Mouse (Mus musculus): ENCODE measurements around the gene 3110082I17Rik.

The 3110082I17Rik gene

DNA sequence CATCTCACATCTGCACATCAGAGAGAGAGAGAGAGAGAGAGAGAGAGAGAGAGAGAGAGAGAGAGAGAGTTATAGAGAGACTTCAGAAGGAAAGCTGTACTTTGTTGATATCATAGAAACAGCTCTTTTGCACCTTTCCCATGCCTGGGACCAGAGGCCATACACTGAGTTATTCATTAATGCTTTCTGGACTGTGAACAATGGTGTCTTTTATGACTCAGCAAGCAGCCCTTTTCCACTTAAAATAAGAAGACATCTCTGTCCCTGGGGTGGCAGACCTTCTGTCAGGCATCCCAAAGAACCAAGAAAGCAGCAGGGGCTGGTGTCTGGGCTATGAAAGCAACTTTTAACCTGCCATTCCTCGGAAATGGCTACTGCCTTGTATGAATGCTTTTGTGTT is 113.1 kb downstream of the 3110082I17Rik start:
- no peak for DNase-seq

DNA sequence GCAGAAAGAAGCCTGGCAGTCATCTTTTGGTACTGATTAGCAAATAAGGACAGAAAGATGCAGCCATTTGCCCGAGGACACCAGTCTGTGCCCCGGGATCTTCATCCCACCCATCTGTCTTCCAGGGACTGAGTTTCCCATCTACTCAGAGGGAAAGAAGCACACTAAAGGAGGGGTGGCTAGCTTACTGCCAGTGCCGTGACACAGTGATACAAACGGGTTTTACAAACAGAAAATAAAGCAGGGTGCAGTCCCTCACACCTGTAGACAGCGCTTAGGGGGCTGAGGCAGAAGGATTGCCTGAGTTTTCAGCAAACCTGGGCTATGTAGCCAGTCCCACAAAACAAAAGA is 115.0 kb downstream of the 3110082I17Rik start:
- no peak for DNase-seq

DNA sequence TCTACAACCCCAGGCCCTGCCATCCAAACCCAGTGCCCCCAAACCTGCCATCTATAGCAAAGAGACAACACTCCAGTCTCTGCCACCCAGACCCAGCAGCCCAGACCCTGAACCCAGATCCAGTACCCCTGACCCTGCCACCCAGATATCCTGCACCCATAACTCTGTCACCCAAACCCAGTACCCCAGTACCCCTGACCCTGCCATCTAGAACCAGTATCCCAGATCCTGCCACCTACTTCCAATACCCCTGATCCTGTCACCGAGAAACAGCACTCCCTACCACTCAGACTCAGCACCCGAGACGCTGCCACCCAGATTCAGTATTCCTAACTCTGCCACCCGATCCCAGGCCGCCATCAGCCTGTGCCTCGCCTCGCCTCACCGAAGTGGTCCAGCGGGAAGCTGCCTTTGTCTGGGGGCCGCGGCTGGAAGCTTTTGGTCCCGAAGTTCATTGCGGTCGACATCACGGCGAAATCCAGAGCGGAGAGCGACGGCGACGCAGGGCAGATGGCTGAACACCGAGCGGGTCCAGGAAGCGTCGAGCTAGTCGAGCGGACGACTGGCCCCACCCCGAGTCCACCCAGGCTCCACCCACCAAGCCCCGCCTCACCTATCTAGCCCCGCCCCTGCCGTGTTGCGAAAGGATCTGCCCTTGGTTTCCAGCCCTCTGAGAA is 115.5 kb downstream of the 3110082I17Rik start:
- peak; percentile 91 to 96 for DNase-seq

DNA sequence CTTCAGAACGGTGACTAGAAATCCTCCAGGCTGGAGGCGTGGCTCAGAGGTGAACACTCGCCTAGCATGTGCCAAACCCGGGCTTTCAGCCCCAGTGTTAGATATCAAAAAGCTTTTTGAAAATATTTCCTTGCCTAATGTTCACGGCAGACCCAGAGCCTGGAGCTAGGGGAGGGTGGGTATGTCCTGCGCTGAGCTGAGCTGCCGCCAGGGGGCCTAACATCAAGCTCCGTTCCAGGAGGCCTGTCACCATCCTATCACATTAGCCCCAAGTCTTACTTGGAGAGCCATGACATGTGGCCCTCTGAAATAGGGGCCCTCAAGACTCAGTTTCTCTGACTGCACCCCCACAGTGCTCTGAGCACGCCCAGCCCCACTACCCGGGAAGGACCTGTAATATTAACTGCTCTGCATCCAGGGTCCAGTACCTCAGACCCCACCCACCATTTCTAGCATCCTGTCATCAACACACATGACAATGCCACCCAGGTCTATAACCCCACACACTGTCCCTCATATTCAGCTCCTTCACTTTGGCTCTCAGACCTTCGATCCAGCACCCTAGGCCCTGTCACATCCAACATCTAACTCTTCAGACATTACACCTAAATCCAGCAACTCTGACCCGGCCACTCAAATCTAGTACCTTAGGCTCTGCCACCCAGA is 116.2 kb downstream of the 3110082I17Rik start:
- peak; percentile 78 to 86 for DNase-seq

DNA sequence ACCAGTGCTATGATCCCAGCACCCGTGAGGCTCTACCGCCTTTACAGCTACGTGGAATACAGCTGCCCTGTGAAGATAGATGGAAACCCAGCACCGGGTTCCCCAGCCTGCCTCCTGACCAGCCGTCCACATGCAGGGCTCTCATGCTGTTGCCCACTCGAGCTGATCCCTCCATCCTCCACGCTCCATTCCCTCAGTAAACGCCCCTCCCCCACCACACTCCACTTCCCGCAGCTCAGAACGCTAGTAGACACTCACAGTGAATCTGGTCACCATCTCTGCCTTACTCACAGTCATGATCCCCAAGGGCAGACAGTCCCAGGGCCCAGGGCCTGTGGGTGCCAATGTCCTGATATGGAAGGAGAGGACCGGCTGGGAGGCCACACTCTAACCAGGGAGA is 121.4 kb downstream of the 3110082I17Rik start:
- DNase-seq, result peak in 1 of 2 experiments; percentile 59

DNA sequence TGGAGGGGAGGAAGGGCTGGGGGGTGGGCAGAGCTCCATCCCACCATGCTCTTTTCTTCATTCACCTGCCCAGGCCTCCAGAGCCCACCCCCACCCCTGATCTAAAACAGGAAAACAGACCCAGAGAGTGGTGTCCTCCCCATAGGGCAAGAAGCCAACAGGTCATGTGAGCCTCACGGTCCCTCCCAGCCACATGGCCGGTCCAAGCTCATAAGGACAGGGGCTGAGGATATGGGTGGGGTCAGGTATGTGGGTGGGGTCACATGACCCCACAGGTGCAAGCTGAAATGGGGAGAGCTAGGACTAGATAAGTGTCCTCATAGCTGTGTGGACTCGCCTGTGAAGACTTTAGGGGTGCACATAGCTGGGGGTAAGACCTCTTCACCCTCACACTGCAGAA is 121.9 kb downstream of the 3110082I17Rik start:
- peak; percentile 55 to 71 for DNase-seq

DNA sequence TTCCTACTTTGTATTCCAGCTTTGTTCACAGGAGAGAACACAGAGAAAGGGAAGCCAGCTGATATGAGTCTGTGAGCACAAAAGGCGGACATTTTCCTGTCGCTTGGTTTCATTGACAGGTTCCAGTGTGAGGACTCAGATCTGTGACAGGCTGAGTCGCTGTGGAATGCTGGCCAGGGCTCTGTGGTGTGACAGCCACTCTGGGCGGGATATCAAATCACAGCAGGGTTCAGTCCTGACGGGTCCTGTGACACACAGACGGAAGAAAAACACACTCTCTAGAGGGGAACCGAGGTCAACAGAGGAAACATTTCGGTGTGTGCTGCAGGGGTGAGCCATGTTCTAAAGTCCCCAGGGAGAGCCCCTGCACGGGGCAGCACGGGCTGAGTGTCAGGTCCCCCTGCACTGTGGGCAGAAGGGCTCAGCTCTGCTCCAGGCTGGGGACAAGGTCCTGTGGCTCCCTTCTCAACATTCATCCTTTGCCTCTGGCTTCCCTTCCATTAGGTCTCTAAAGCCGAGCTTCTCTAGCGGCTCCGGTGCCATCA is 122.4 kb downstream of the 3110082I17Rik start:
- DNase-seq, result peak; percentile 92 to 94

DNA sequence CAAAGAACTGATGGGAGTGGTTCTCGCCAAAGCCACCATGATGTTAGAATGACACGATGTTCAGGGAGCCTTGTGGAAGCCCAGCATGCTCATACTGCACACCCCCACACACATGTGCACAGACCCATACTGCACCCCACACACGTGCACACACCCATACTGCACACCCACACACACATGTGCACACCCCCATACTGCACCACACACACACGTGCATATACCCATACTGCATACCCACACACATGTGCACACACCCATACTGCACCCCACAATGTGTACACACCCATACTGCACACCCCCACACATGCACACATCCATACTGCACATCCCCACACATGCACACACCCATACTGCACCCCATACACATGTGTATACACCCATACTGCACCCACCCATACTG is 124.7 kb downstream of the 3110082I17Rik start:
- no peak for DNase-seq

DNA sequence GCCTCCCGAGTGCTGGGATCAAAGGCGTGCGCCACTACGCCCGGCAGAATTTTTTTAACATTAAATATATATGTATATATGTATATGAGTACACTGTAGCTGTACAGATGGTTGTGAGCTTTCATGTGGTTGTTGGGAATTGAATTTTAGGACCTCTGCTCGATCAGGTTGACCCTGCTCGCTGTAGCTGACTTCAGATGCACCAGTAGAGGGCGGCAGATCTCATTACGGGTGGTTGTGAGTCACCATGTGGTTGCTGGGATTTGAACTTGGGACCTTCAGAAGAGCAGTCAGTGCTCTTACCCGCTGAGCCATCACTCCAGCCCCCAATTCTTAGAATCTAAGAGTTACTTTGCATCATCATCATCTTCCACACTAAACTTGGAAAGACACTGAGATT is 125.9 kb downstream of the 3110082I17Rik start:
- DNase-seq, result peak in 1 of 2 experiments; percentile 24

DNA sequence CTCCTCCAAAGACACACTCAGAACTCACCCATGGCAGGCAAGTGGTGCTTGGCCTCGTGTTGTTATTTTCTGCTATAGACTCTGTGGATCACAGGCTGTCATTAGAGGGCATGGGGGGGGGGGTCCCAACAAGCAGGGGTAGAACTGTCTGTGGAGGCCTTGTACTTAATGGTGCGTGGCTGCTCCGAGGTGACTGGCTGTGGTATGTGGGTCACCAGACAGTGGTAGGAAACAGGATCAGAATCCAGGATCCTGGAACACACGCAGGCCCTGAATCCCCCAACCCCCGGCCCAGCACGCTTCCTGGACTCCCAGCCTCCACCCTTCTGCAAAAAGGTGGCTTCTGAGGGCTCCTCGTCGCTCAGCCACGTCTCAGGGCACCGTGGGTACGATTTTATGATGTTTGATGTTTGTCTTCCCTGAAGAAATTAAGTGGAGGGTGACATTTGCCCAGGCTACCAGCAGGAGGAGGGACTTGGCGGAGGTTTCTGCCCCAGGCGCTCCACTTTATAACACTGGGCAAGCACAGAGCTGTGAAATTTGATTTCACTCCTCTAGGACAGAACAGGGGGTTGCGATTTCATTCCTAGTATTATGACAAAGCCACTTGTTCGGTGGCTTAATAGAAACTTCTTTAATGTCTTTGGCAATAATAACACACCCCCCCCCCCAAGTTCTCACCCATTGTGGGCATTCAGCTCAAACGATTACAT is 126.9 kb downstream of the 3110082I17Rik start:
- DNase-seq, result peak in 1 of 2 experiments; percentile 21

DNA sequence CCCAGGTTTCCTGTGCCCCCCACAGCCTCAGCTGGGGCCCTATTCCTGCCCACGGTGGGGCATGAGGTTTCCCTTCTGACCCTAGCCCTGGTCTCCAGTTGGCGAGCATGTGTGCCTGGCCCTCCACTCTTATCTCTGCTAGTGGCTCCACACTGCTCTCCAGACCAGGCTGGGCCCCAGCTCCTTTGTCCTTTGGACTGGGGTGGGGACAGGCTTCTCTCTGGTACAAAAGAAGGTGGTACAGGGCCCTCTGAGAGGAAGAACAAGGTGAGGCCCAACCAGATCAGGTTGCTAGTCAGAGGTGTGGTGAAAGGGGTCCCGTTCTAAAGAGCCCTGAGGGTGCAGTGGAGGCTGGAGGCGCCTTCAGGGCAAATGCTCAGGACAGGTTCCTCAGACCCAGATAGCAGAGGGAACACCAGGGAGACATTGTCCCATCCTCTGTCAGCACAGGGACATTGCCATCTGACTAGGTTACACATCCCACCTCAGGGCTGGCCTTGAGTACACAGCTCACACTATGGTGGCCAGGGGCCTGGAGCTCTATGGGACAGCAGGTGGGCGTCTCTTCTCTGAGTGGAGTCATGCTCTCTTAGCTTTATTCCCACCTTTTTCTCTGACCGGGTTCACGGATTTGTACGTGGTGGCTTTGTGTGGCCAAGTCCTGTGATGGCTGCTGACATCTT is 127.6 kb downstream of the 3110082I17Rik start:
- peak in 1 of 2 experiments; percentile 19 for DNase-seq

DNA sequence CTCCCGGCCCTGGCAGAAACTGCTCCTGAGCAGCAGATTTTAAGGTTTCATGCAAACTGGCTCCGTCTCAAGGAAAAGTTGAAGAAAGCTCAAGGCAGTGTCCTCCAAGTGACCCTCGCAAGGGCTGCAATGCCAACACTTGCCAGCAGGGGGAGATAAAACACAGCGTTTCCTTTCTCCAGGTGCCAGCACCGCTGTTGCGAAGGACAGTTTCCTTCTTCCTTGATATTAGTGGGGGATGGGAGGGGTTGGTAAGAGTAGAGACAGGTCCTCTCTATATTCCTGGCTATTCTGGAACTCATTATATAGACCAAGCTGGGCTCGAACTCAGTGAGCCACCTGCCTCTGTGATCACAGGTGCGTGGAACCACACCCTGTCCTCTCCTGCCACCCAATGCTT is 128.6 kb downstream of the 3110082I17Rik start:
- peak; percentile 88 to 90 for DNase-seq

DNA sequence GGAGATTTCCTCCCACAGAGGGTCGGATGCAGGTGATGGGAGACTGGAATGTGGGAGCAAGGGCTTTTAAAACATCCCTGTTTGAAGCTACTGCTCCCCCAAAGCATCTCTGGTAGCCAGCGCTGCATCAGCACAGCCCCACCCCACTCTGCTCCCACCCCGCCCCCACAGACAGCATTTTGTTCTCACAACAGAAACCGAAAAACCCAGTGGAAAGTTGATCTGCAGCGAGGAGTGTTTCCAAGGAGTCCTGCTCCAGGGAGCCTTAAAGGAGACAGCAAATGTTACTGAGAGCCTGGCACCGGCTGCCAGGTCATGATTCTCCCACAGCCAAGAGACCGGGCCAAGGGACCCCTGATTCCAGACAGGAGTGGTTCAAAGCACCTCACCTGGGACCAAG is 129.6 kb downstream of the 3110082I17Rik start:
- DNase-seq, result no peak

DNA sequence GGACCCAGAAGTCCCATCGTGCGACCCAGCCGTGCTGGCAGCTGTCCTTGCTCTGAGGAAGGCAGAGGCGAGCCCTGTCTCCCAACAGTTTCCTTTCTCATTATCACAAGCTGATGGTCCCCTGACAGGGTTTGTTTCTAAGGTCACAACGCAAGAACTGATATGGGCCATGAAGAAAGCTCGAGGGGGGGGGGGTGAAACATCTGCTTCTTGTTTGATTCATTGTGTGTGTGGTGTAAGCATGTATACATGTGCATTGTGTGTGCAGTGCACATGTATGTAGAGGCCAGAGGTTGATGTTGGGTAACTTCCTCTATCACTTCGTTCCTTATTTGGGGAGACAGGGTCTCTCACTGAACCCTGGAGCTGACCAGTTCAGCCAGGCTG is 132.7 kb downstream of the 3110082I17Rik start:
- no peak for DNase-seq

DNA sequence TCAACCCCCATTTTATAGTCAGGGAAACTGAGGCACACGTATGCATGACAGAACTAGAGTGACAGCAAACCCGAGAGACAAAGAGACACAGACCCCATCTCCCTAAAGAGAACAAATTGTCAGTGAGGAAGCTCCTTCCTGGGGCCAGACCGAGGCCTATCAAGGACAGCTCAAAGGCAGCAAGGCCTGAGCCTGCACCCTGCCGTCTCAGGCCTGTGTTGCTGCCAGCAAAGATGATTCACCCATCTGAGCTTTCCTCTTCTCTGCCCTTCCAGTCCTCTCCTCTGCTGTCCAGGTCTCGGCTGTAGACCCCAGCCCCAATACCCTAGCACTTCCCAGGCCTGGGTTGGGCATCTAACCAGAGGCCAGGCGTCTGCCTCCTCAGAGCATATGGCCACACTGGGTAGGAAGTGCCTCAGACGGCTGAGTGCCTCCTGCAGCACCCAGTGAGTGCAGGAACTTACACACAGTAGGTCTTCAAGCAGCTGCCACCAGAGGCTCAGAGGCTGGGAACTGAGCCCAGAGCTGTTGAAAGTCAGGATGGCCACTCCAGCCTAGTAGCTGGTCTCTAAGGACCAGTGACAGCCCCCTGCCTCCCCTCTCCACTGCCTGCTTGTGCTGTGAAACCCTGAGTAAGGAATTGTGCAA is 133.2 kb downstream of the 3110082I17Rik start:
- peak in 1 of 2 experiments; percentile 18 for DNase-seq

DNA sequence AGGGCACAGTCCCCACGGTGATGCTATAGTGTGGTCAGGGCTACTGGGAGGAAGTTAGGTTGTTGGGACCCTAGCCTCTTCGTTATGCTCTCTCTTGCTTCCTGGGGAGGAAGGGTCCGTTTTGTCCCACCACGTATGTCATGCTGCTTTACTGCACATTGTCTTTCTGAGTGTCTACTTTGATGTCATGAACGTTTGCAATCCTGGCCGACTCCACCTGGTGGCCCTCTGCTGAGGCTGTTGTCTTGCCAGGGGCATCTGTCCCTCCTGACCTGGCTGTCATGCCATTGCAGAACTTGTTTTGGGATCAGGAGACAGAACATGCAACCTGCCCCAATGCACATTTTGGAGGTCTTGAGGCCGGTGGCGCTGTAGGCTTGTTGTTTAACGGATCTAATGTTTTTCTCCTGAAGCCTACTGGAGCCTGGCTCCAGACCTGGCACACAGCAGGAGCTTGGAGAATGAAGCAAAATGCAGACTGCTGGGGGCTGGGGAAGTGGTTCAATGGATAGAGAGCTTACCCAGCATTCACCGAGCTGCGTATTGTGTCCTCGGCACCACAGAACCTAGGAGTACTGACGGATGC is 134.1 kb downstream of the 3110082I17Rik start:
- DNase-seq, result peak; percentile 60 to 66

DNA sequence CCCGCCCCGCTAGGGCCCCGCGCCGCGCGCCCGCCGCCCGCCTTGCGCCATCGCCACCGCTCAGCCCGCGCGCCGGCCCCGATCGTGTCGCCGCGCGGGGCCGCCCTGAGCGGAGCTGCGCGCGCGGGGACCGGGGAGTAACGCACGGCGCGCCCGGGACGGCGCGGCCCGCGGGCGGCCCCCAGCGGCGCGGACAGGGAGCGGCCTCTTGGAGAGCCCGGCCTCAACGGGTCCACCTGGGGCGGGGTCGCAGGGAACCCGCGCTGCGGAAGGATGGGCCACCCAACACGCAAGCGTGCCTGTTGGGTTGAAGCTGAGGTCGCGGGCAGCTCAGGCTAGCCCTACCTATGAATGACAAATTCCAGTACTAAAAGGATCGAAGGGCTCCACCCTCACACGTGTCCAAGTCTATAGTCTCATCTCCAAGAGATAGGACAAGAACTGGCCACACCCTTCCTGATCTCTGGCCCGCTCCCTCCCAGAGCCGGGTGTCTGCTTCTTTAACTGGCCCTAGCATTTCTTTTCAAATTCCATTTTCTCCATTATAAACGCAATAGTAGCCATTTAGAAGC is 134.8 kb downstream of the 3110082I17Rik start, which contains the start of gene Adap1:
Gene Adap1 (minus strand): TSS at position 228 of the 572 bp plus-strand sequence.
- DNase-seq, result peak; percentile 84 to 88

DNA sequence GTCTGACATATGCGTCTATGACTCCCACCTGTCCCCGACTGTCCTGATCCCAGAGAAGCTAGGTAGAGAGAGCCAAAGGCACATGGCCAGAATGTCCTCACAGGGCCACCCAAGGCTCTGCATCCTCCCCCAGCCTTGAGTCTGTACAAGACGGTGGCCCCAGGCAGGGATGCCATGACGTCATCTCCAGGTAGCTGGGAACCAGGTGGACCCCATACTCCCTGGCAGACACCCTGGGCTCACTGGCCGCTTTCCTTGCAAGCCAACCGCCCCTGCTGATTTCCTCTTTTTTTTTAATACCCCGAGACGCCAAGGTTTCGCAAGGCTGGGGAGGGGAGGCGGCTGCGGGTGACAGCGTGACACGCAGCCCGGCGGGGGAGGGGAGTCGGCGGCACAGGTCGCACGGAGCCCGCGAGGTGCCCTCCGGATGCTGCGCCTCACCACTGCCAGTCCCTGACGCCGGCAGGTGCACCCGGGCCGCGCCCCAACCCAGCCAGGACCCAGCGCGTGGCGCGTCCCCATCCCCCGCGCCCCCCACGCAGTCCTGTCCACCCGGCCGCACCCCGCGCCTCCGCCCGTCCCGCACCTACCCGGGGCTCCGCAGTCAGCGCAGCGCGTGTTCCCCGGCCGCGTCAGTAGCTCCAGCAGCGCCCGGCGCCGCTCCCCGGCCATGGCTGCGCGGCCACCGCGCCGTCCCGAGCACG is 135.5 kb downstream of the 3110082I17Rik start:
- DNase-seq, result peak; percentile 85

DNA sequence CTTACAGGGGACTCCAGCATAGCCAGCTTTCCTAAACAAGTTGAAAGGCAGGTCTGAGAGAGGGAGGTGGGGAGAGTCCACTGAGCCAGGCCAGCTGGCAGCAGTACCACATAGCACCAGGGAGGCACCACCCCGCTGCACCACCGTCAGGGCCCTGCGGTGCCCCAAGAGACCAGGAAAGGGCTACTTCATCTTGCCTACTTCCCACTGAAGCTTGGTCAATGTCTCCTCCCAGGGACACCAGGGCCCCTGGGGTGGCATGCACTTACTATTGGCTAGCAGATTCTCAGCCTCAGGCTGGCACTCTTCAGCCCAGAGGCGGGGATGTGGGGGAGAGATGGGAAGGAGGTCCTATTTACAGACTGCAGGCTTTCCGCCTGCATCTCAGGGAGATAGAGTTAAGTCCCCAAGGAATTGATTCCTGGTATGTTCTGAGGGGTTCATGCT is 136.3 kb downstream of the 3110082I17Rik start:
- DNase-seq, result peak; percentile 70 to 72

DNA sequence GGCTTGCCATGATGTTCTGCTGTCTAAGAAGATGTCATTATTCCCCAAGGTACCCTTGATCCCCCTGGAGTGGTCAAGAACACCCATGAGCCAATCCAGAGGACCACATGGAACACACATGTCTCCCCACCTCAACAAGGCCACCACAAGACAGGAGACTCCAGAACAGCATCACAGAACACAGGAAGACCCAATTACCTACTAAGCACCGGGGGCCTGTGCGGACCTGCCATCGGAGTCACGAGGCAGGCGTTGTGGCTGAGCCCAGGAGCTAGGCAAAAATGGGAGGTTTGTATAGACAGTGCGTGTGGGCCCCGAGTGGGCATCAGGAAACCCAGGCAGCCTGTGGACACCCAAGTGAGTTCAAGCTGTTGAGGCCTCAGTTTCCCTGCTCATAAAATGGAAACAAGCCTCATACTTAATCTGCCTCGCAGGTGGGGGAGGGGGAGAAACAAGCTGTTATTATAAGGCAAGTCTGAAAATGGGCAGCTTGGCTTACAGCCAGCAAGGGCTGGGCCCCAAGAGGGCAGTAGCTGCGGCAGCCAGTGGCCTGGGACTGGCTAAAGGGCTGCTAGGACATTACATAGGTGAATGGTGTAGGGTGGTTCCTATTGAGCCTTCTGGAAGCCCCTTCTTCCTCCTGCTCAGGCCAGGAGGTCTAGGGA is 136.9 kb downstream of the 3110082I17Rik start:
- peak; percentile 59 to 70 for DNase-seq
